Mouse (Mus musculus): ENCODE measurements around the gene Ift57.

Ift57 gene

GRCm38 (mm10) chr16:49796271-49796670, 97.2 kb downstream of the Ift57 start:
- no peak for DNase-seq

DNA sequence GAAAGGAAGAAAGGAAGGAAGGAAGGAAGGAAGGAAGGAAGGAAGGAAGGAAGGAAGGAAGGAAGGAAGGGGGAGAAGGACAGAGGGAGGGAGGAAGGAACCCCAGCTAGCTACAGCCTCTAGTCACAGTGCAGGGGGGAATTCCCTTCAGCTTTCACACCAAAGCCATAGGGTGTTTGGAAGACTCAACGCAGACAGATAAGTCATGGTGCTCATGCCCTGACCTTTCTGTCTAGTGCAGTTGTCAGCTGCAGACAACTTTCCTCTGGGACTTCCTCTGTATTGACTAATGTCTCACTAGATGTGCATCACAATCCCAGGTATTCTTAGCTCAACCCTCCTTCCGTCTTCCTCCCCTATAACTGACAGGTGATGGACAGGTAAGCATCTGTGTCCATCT, 97.9 kb downstream of the Ift57 start:
- DNase-seq = no peak

- DNase-seq = no peak
These were observed 99.8 kb downstream of the Ift57 start for GRCm38 (mm10) chr16:49798790-49799189.

DNA sequence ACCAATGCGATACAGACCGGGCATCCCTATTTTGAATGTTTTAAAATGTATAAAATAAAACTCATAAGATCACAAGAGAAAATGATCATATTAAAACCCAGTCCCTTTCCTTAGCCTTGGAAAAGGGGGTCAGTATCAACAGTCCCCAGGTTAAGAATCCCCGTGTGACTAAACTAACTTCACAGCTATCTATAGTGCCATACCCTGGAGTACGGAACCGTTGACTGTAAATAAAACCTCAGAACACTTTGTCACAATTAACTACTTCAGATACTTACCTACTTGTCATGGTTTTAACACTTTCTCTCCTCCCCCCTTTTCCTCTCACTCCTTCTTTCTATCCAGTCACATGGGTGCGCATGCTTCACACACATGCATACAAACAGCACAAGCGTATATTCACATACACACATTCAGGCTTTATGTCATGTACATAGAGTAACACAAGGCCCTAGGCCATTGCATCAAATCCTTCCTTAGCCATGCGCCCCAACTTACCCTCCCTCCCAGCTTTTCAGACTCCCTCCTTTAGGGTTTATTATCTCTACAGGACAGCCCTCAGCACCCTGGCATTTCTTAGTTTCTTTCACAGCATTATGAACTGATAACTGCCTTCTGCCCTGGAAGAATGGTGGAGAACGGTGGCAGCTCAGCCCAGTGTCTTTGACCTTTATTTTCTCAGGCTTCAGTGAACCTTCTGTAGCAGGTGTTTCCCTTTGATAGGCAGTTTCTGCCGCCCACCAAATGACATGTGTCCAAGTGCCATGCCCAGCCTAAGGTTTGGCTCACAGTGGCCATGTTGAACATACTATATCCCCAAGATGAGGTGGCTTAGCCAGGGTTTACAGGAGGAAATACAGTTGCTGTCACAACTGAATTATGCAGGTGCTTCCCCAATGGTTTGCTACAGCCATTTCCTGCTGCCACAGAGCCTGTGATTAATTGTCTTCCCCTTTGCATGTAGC, 100.8 kb downstream of the Ift57 start, which contains the start of gene Cd47:
Gene Cd47, plus strand, starts transcription at position 937 of the 965 bp plus-strand sequence.
- DNase-seq = no peak

DNA sequence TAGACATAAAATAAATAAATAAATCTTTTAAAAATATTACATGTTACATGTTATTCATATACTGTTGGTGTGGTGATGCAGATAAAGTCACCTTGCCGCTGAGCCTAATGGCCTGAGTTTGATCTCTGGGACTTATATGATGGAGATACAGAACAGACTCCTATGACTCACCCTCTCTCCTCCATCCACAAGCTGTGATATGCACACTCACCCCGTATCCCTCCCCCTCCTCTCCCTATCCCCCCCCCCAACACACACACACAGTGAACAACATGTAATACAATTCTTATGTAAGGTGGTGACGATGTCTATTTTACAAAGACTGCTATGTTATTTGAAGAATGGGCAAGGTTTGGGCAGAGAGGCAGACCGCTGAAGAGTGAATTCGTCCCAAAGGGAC, 102.0 kb downstream of the Ift57 start:
- no peak for DNase-seq

GRCm38 (mm10) chr16:49801399-49801798, 102.4 kb downstream of the Ift57 start:
- DNase-seq = peak; percentile 34 to 55

DNA sequence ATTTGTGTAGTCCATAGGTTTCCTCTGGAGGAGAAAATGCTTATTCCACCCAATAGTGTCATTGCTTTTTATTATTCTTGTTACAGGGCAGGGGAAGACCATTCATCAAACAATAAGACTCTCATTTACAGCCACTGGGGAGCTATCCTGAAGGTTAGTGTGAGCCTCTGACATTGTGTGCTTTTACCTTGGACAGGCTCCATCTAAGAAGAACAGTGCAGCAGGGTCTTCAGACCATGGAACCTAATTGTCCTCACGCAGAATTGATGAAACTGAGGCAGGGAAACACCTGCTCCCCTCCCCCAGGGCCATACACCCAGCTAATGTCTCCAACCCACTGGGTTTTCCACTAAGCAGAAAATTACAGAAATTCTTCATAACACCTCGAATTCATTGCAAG, 104.0 kb downstream of the Ift57 start:
- DNase-seq = no peak

GRCm38 (mm10) chr16:49803932-49804461, 105.0 kb downstream of the Ift57 start:
- peak; percentile 21 to 35 for DNase-seq

- DNase-seq = no peak
These were observed 107.9 kb downstream of the Ift57 start for GRCm38 (mm10) chr16:49806920-49807319.

DNA sequence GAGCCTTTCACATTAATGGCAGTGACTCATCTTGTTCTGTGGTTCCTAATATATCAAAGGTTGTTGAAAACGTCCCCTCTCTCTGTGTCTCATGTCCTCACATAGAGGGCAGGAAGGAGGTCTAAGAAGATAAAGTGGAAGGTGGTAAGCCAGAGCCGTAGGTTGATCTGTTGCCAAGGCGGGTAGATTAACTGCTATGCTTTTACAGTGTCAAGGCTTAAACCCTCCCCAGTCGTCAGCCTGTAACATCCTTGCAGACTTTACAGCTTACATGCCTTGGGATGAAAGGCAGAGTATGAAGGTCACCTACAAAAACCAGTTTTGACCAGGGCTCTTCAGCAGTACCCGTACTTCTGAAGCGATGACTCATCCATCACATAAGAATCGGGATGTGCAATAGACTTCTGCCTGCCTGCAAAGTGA, 108.4 kb downstream of the Ift57 start:
- no peak for DNase-seq

- peak; percentile 27 to 34 for DNase-seq
These were observed 108.9 kb downstream of the Ift57 start for GRCm38 (mm10) chr16:49807862-49808430.

GRCm38 (mm10) chr16:49811897-49812296, 112.9 kb downstream of the Ift57 start:
- no peak for DNase-seq

- no peak for DNase-seq
These were observed 114.0 kb downstream of the Ift57 start for GRCm38 (mm10) chr16:49812821-49813616.

- DNase-seq = no peak
These were observed 115.4 kb downstream of the Ift57 start for GRCm38 (mm10) chr16:49814419-49814818.

Data from cerebellum, postnatal 10 days (tissue).